Comparison of ENCODE assay signal across 27 mouse cellular contexts in genomic region chr16:77568384-77568783, GRCm38 (mm10). TPM values are rescaled to one million over a fixed set of nuclear protein-coding genes. Genes with fewer than 3 reads are reported as not detected.
"Had no signal": no experiment of that assay in that cellular context is flagged by ENCODE, and none has a peak within 500 bp of the region (broad histone marks: within the 10 kb centered on the region; RNA-seq: fewer than 3 reads in every experiment).

No protein-coding gene starts in this region.

- H3K36me3 ChIP-seq: midbrain, embryonic 12.5 days; neural tube, embryonic 13.5 days; neural tube, embryonic 15.5 days had no signal

- H3K9me3 ChIP-seq: megakaryocyte, embryonic 14.5 days; midbrain, embryonic 12.5 days; neural tube, embryonic 13.5 days; neural tube, embryonic 15.5 days had no signal

- H3K9ac ChIP-seq: lung, embryonic 14.5 days; midbrain, embryonic 12.5 days; neural tube, embryonic 13.5 days; neural tube, embryonic 15.5 days had no signal

- H3K27me3 ChIP-seq: megakaryocyte, embryonic 14.5 days; midbrain, embryonic 12.5 days; neural tube, embryonic 13.5 days; neural tube, embryonic 15.5 days had no signal

- H3K4me3 ChIP-seq: megakaryocyte, embryonic 14.5 days; midbrain, embryonic 10.5 days; midbrain, embryonic 12.5 days; myocyte; neural tube, embryonic 13.5 days; neural tube, embryonic 15.5 days had no signal

- H3K27ac ChIP-seq: midbrain, embryonic 10.5 days; midbrain, embryonic 12.5 days; neural tube, embryonic 13.5 days; neural tube, embryonic 15.5 days had no signal

- H3K4me2 ChIP-seq: lung, embryonic 14.5 days; midbrain, embryonic 12.5 days; neural tube, embryonic 13.5 days; neural tube, embryonic 15.5 days had no signal

- DNase-seq: lung, adult 18-20 months; lung, embryonic 14.5 days; lung, postnatal 10 days; lung, postnatal 4 days; midbrain, embryonic 14.5 days; retina, postnatal 1 day; right cerebral cortex, adult 18-20 months; right cerebral cortex, postnatal 25 days; right cerebral cortex, postnatal 4 days; spleen, adult 18-20 months; thymus, adult 18-20 months; thymus, postnatal 14 days; thymus, postnatal 36 days had no signal

- H3K4me1 ChIP-seq: megakaryocyte, embryonic 14.5 days; midbrain, embryonic 10.5 days had no signal

- ATAC-seq: midbrain, embryonic 16.5 days had no signal

RNA-seq across cellular contexts. Expression of gene Gm11146, which starts 33.5 kb away (rescaled TPM):
- polyA plus RNA-seq: liver, embryonic 16.5 days; lung, embryonic 14.5 days; lung, embryonic 16.5 days; midbrain, embryonic 10.5 days; midbrain, embryonic 12.5 days; midbrain, embryonic 14.5 days; midbrain, embryonic 16.5 days; myocyte; neural tube, embryonic 11.5 days; neural tube, embryonic 13.5 days; neural tube, embryonic 15.5 days; small intestine, adult 2 months; stomach, embryonic 14.5 days; stomach, embryonic 16.5 days; thymus, postnatal 0 days had no signal
